Mouse (Mus musculus) CH12.LX (cell line): ENCODE measurements at regions not wholly inside any gene's neighbourhood (a gene's known extent, or its start where the extent isn't known, plus 50 kb on each side); places are given as distances from the start of the nearest gene placed in this dataset.

ENCODE experiments used
- DNase-seq: peaks from one replicate; pipeline ENCODE4 v3.0.0-alpha.2; 2013; ENCODE audit errors: extremely low read depth
- H3K27ac ChIP-seq: 2 replicates; pipeline ENCODE4 v1.5.1; 2012; ENCODE audit warnings: low read depth, mild to moderate bottlenecking, control low read depth, moderate library complexity; ENCODE audit not compliant: insufficient read depth
- H3K27me3 ChIP-seq: replicated peaks from 2 replicates; pipeline ENCODE3; 2012; ENCODE audit warnings: inconsistent platforms
- H3K36me3 ChIP-seq, 2 experiments: replicated peaks in 1 of 2; 2 replicates each; pipeline versions ENCODE3 to v1.6.1; 2012; ENCODE audit warnings: inconsistent platforms in 1 of 2, low read length in 1 of 2, mild to moderate bottlenecking in 1 of 2, mixed read lengths in 1 of 2, moderate library complexity in 1 of 2; ENCODE audit not compliant: control insufficient read depth in 1 of 2, insufficient read depth in 1 of 2
- H3K4me1 ChIP-seq, 2 experiments: 2 replicates each; pipeline ENCODE4 v1.6.1; 2012; ENCODE audit warnings: inconsistent platforms in 1 of 2, moderate library complexity in 1 of 2; ENCODE audit not compliant: insufficient read depth in 2 of 2, control insufficient read depth in 1 of 2
- H3K4me2 ChIP-seq: 2 replicates; pipeline ENCODE4 v1.6.1; 2012; ENCODE audit warnings: low read depth, mild to moderate bottlenecking, control low read depth; ENCODE audit not compliant: poor library complexity, insufficient read depth, severe bottlenecking
- H3K4me3 ChIP-seq, 3 experiments: fragments of 150-350 bp in 1 of 3; sonication (generic) in 1 of 3; replicated peaks in 1 of 3; 2 replicates each; pipeline versions ENCODE3 to v1.5.1; 2011 to 2012; ENCODE audit warnings: low read depth in 2 of 3, low read length in 2 of 3, mild to moderate bottlenecking in 2 of 3, moderate library complexity in 2 of 3, control low read depth in 1 of 3, improper control_type of control experiment in 1 of 3, inconsistent platforms in 1 of 3, mixed read lengths in 1 of 3; ENCODE audit not compliant: poor library complexity in 1 of 3
- H3K79me2 ChIP-seq: replicated peaks from 2 replicates; pipeline ENCODE4 v1.6.1; 2012; ENCODE audit warnings: mild to moderate bottlenecking, moderate library complexity; ENCODE audit not compliant: control insufficient read depth, poor library complexity, insufficient read depth, severe bottlenecking; ENCODE audit errors: extremely low read depth
- H3K9ac ChIP-seq: 2 replicates; pipeline ENCODE4 v1.6.1; 2012; ENCODE audit warnings: low read depth, mild to moderate bottlenecking, control low read depth, moderate library complexity; ENCODE audit not compliant: insufficient read depth
- H3K9me3 ChIP-seq: replicated peaks from 2 replicates; pipeline ENCODE3; 2012; ENCODE audit warnings: low read length, inconsistent platforms, mixed read lengths
- BHLHE40 ChIP-seq: IDR thresholded peaks from 2 replicates; pipeline ENCODE4 v1.6.1; 2011; ENCODE audit warnings: mild to moderate bottlenecking, low read depth, low read length, improper control_type of control experiment
- CHD1 ChIP-seq: IDR thresholded peaks from 2 replicates; pipeline ENCODE4 v1.6.1; 2012; ENCODE audit warnings: low read depth, low read length, improper control_type of control experiment, inconsistent platforms
- CHD2 ChIP-seq: IDR thresholded peaks from 2 replicates; pipeline ENCODE4 v1.6.1; 2011; ENCODE audit warnings: low read length, improper control_type of control experiment
- CTCF ChIP-seq, 2 experiments: IDR thresholded peaks in 1 of 2; conservative IDR thresholded peaks in 1 of 2; 2 replicates each; pipeline ENCODE4 v1.5.1; 2011 to 2012; ENCODE audit warnings: low read depth in 2 of 2, low read length in 2 of 2, improper control_type of control experiment in 1 of 2, inconsistent platforms in 1 of 2, mild to moderate bottlenecking in 1 of 2, moderate library complexity in 1 of 2
- ELF1 ChIP-seq: IDR thresholded peaks from 2 replicates; pipeline ENCODE4 v1.6.1; 2014; ENCODE audit warnings: low read depth, mild to moderate bottlenecking, inconsistent platforms, low read length, improper control_type of control experiment
- GABPA ChIP-seq: IDR thresholded peaks from 2 replicates; pipeline ENCODE4 v1.6.1; 2012; ENCODE audit warnings: low read depth, low read length, improper control_type of control experiment, inconsistent platforms; ENCODE audit not compliant: insufficient replicate concordance
- IRF4 ChIP-seq: IDR thresholded peaks from 2 replicates; pipeline ENCODE4 v1.6.1; 2014; ENCODE audit warnings: low read depth, mild to moderate bottlenecking, inconsistent platforms, low read length, improper control_type of control experiment
- KAT2A ChIP-seq: IDR thresholded peaks from 2 replicates; pipeline ENCODE4 v1.6.1; 2012; ENCODE audit warnings: low read length, improper control_type of control experiment, inconsistent platforms; ENCODE audit not compliant: insufficient replicate concordance
- MEF2A ChIP-seq: IDR thresholded peaks from 2 replicates; pipeline ENCODE4 v1.6.1; 2014; ENCODE audit warnings: low read depth, mild to moderate bottlenecking, inconsistent platforms, low read length, improper control_type of control experiment, borderline replicate concordance
- PAX5 ChIP-seq: IDR thresholded peaks from 2 replicates; pipeline ENCODE4 v1.6.1; 2012; ENCODE audit warnings: low read length, inconsistent platforms, mixed read lengths
- RCOR1 ChIP-seq: conservative IDR thresholded peaks from 2 replicates; pipeline ENCODE4 v1.6.1; 2012; ENCODE audit warnings: low read depth, mild to moderate bottlenecking, inconsistent platforms, low read length, improper control_type of control experiment
- SMC3 ChIP-seq: IDR thresholded peaks from 2 replicates; pipeline ENCODE4 v1.6.1; 2011; ENCODE audit warnings: low read depth, low read length, improper control_type of control experiment
- UBTF ChIP-seq: IDR thresholded peaks from 2 replicates; pipeline ENCODE4 v1.6.1; 2012; ENCODE audit warnings: low read depth, mild to moderate bottlenecking, inconsistent platforms, low read length, improper control_type of control experiment, moderate library complexity
- ZC3H11A ChIP-seq: IDR thresholded peaks from 2 replicates; pipeline ENCODE4 v1.6.1; 2012; ENCODE audit warnings: low read depth, mild to moderate bottlenecking, inconsistent platforms, low read length, improper control_type of control experiment
- dilution Hi-C: fragments of 300-500 bp; cut with MboI; formaldehyde crosslinking; loops from 2 replicates; pipeline ENCODE4 v1.14.3; 2020; ENCODE audit warnings: low sequenced_read_pairs; ENCODE audit not compliant: extremely low pct_unique_long_range_greater_than_20kb, extremely low pct_ligation_motif_present
- in situ Hi-C: fragments of 300-500 bp; cut with MboI; formaldehyde crosslinking; loops from 3 replicates; pipeline ENCODE4 v1.14.3; 2019; ENCODE audit warnings: low sequenced_read_pairs, low pct_ligation_motif_present, low pct_unique_long_range_greater_than_20kb, mixed read lengths

- Histone ChIP-seq H3K4me2 (no peak overlapping the region), H3K27ac (no peak overlapping the region), H3K36me3 (no peaks in the 10 kb centered on the region), H3K79me2 (no peaks in the 10 kb centered on the region), H3K9ac (no peak overlapping the region), H3K9me3 (no peaks in the 10 kb centered on the region), H3K27me3 (peaks cover 1% of the 10 kb centered on the region), H3K4me3 (no peak overlapping the region)
- in situ Hi-C loops (no loop called here), dilution Hi-C loops (no loop called here)
- no peak for DNase-seq
- 0 out of 4 replicates have a peak, but pooled peaks of 1 of the 2 experiments have one; percentile 11 for TF ChIP-seq CTCF (conservative IDR thresholded peaks at IDR 0.05 in 1 of 2, IDR thresholded peaks at IDR 0.05 in 1 of 2; ENCODE audit: low read depth in 2 of 2, low read length in 2 of 2)
- no peak for TF ChIP-seq ZC3H11A
- TF ChIP-seq, all 38 proteins: peak for 1
- no peaks in the 10 kb centered on the region for H3K4me1 ChIP-seq
Observed at GRCm38 (mm10) chr1:35694775-35695591, 373.2 kb upstream of the Hs6st1 start.

- Histone ChIP-seq H3K79me2 (no peaks in the 10 kb centered on the region), H3K9me3 (no peaks in the 10 kb centered on the region), H3K36me3 (no peaks in the 10 kb centered on the region), H3K4me1 (no peaks in the 10 kb centered on the region), H3K4me3 (no peak overlapping the region), H3K27me3 (peaks cover 1% of the 10 kb centered on the region), H3K4me2 (0 out of 2 replicates have a peak overlapping the region, but pooled peaks have one; percentile 31), H3K9ac (no peak overlapping the region), H3K27ac (no peak overlapping the region)
- DNase-seq = no peak
- in situ Hi-C loops = no loop called here
- dilution Hi-C loops = no loop called here
- TF ChIP-seq CHD2 (no peak), ZC3H11A (no peak), BHLHE40 (no peak), GABPA (no peak)
Observed at GRCm38 (mm10) chr1:35697218-35697617, 371.0 kb upstream of the Hs6st1 start.

DNA sequence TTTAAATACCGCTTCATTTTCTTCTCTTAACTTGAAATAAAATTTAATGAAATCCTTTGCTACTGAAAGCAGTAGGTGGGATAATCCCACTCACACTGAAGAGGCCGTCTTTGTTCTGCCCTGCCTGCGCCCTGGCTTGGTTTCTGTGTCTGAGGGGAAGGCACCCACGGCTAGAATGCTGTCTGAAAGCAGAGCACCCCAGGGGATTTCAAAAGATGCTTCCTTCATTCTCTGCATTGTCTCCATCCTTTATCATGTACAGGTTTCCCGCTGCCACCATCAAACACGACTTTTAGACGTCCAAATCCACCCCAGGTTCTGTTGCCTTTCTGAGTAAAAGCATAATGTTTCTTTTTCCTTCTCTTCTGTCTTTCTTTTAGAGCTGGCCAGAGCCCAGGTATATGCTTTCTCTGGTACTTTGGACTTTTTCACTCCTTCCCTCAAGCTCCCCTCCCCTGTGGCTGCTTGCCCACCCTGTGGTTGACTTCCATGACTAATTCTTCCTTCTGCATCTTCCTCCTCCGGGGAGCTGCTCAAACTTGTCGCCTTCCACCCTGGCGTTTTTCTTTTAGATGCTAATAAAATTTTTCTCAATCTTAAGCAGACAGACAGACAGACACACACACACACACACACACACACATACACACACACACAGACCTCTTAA lies 370.2 kb upstream of the Hs6st1 start:
- no peak overlapping the region for H3K27ac ChIP-seq
- no peak for TF ChIP-seq MEF2A
- no peak for TF ChIP-seq CHD1
- TF ChIP-seq ELF1 = no peak
- TF ChIP-seq UBTF = no peak
- no peak for TF ChIP-seq RCOR1
- no peak for TF ChIP-seq PAX5
- no peak for TF ChIP-seq SMC3
- no peak for TF ChIP-seq KAT2A
- TF ChIP-seq IRF4 = no peak
- H3K4me1 ChIP-seq = no peaks in the 10 kb centered on the region
- no peak for DNase-seq
- in situ Hi-C loops (no loop called here), dilution Hi-C loops (no loop called here)
- H3K79me2 ChIP-seq = no peaks in the 10 kb centered on the region
- H3K27me3 ChIP-seq = peaks cover 1% of the 10 kb centered on the region
- H3K4me3 ChIP-seq = no peak overlapping the region
- no peaks in the 10 kb centered on the region for H3K9me3 ChIP-seq
- H3K9ac ChIP-seq = no peak overlapping the region
- no peak overlapping the region for H3K4me2 ChIP-seq
- no peaks in the 10 kb centered on the region for H3K36me3 ChIP-seq
